Mouse (Mus musculus) forebrain, embryonic 11.5 days (tissue): ENCODE results near the gene Ccp110. TPM values are rescaled to one million over a fixed set of nuclear protein-coding genes. Genes with fewer than 3 reads are reported as not detected.
A peak's percentile ranks its signal among the peaks of the same experiment; 100 is the strongest.

Experiments used
- ATAC-seq: fragments of 200-750 bp; cut with Nextera tagmentation; replicated peaks from 2 replicates; pipeline ENCODE4 v1.8.0; 2017; ENCODE audit warnings: moderate TSS enrichment; ENCODE audit not compliant: low FRiP score
- DNase-seq: peaks from one replicate; pipeline ENCODE4 v3.0.0-alpha.2; 2017; ENCODE audit warnings: low spot score
- H3K27ac ChIP-seq: fragments of 300-500 bp; sonication (generic); 2 replicates; pipeline ENCODE4 v1.5.1; 2014; ENCODE audit warnings: low read depth, low read length
- H3K27me3 ChIP-seq: fragments of 300-500 bp; sonication (generic); 2 replicates; pipeline ENCODE4 v1.6.1; 2014; ENCODE audit warnings: mild to moderate bottlenecking, low read length, mixed read lengths; ENCODE audit not compliant: control insufficient read depth, insufficient read depth
- H3K36me3 ChIP-seq: fragments of 300-500 bp; sonication (generic); 2 replicates; pipeline ENCODE4 v1.6.1; 2014; ENCODE audit warnings: mild to moderate bottlenecking, low read length, moderate library complexity, mixed read lengths; ENCODE audit not compliant: control insufficient read depth, insufficient read depth
- H3K4me1 ChIP-seq: fragments of 300-500 bp; sonication (generic); replicated peaks from 2 replicates; pipeline ENCODE4 v1.6.1; 2014; ENCODE audit warnings: low read length, mixed read lengths; ENCODE audit not compliant: control insufficient read depth, insufficient read depth
- H3K4me2 ChIP-seq: fragments of 300-500 bp; sonication (generic); 2 replicates; pipeline ENCODE4 v1.6.1; 2014; ENCODE audit warnings: low read depth, mild to moderate bottlenecking, low read length, moderate library complexity, mixed read lengths; ENCODE audit not compliant: severe bottlenecking
- H3K4me3 ChIP-seq: fragments of 300-500 bp; sonication (generic); 2 replicates; pipeline ENCODE4 v1.5.1; 2014; ENCODE audit warnings: low read depth, low read length
- H3K9ac ChIP-seq: fragments of 300-500 bp; sonication (generic); 2 replicates; pipeline ENCODE4 v1.6.1; 2014; ENCODE audit warnings: low read length
- H3K9me3 ChIP-seq: fragments of 300-500 bp; sonication (generic); 2 replicates; pipeline ENCODE4 v1.6.1; 2016; ENCODE audit warnings: low read length, mixed read lengths; ENCODE audit not compliant: control insufficient read depth
- WGBS: fragments of 180-500 bp; shearing (Covaris S2); extraction: QIAGEN DNeasy Blood & Tissue Kit; methylation state at CpG from one replicate; pipeline ENCODE4 v1.1.7; 2014; 5-methylcytosine and 5-hydroxymethylcytosine counted together
- polyA plus RNA-seq: library from polyadenylated mRNA; unstranded; fragments of >200 nt; fragmentation: Nextera tagmentation; extraction: Ambion mirVana; gene quantifications from 2 replicates; pipeline ENCODE4 v1.2.1, GENCODE M21; 2014

The Ccp110 gene
- polyA plus RNA-seq, 1 experiment from 2014 or later, result 28.0 TPM

DNA sequence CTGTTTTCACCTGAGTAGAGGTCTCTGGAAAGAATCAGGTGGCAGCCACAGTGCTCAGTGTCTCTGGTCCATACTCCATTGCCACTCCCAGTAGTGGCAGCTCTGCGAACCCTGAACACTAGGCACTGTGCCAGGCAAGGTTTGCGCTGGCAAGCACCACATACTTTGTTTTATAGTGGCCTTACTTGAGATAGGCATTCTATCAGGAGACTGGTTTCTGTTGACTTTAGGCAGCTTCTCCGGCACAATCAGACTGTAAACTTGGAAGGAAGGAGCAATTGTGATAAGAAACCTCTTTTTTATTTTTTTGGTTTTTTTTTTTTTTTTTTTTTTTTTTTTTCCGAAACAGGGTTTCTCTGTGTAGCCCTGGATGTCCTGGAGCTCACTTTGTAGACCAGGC, 4.3 kb upstream of the Ccp110 start:
- Histone ChIP-seq H3K27me3 (no peaks in the 10 kb centered on the region), H3K4me3 (no peak overlapping the region), H3K4me2 (no peak overlapping the region), H3K36me3 (no peaks in the 10 kb centered on the region), H3K9ac (no peak overlapping the region), H3K4me1 (peaks cover 7% of the 10 kb centered on the region; the same call in 1 of the 2 replicates), H3K9me3 (no peaks in the 10 kb centered on the region), H3K27ac (no peak overlapping the region)
- ATAC-seq, result no peak
- DNase-seq, result no peak
- 87% methylated on average over 4 of the region's 4 CpGs for WGBS

DNA sequence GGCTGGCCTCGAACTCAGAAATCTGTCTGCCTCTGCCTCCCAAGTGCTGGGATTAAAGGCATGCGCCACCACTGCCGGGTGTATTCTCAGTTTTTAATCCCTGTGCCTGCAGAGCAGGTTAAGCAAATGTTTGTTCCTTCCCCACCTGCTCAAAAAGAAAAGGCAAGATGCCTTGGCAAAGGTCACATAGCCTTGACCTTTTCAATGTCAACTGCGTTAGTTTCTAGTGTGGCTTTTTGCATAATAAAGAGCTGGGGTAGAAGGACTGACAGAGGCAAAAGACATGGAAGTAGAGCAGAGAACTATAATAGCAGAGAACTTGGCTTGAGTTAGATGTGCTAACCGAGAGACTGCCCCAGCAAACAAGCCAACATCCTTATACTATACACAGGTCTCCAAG, 1.6 kb upstream of the Ccp110 start:
- no peak overlapping the region for H3K9ac ChIP-seq
- no peaks in the 10 kb centered on the region for H3K9me3 ChIP-seq
- no peak overlapping the region for H3K4me2 ChIP-seq
- peaks cover 8% of the 10 kb centered on the region; the same call in 1 of the 2 replicates for H3K4me1 ChIP-seq
- no peaks in the 10 kb centered on the region for H3K27me3 ChIP-seq
- no peak for DNase-seq
- no peak overlapping the region for H3K4me3 ChIP-seq
- H3K27ac ChIP-seq, result no peak overlapping the region
- WGBS, result 63% methylated on average over 5 of the region's 5 CpGs
- no peaks in the 10 kb centered on the region for H3K36me3 ChIP-seq
- ATAC-seq, result no peak

DNA sequence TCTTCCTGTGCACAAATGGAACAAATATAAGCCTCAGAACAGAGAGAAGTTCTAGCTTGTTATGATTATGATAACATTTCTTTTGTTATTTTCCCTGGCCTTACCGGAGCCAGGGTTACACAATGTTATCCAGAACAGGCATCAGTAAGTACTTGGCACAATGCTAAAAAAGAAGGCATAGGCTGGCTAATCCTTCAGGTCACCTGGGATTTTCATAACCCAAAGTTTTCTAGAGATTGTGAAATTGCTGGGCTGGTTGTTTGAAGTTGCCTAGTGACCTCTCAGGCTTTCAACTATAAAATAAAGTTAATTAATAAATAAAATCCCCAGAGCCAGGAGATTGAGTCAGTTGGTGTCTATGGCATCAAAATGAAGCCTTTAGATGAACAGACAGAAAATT, 2.5 kb downstream of the Ccp110 start:
- 97% methylated on average over 1 of the region's 1 CpGs for WGBS
- Histone ChIP-seq H3K27me3 (no peaks in the 10 kb centered on the region), H3K4me2 (no peak overlapping the region), H3K9me3 (no peaks in the 10 kb centered on the region), H3K27ac (no peak overlapping the region), H3K36me3 (no peaks in the 10 kb centered on the region; the same call in 1 of the 2 replicates), H3K4me1 (peaks cover 5% of the 10 kb centered on the region; the same call in 1 of the 2 replicates), H3K4me3 (no peak overlapping the region), H3K9ac (no peak overlapping the region)
- DNase-seq (no peak), ATAC-seq (no peak)

DNA sequence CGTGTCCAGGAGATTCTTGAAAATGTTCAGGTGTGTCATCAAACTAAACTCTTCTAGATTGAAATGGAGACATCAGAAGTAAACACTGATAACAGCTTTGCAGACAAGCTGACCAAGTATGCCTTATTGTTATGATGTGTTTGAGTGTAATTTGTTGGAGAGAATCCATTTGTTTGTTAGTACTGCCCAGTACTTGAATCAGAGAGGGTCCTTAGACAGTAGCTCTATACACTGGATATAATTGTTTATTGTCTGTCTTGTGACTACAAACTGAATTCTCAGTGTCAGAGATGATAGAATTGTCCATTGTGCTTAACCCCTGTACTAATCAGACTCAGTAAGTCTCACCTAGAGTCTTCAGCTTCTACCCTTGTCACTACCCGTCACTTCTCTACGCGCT, 5.7 kb downstream of the Ccp110 start:
- Histone ChIP-seq H3K9me3 (no peaks in the 10 kb centered on the region), H3K9ac (no peak overlapping the region), H3K27me3 (no peaks in the 10 kb centered on the region), H3K36me3 (no peaks in the 10 kb centered on the region; the same call in 1 of the 2 replicates), H3K4me1 (peaks cover 5% of the 10 kb centered on the region; the same call in 1 of the 2 replicates), H3K27ac (no peak overlapping the region), H3K4me3 (no peak overlapping the region), H3K4me2 (no peak overlapping the region)
- 96% methylated on average over 4 of the region's 4 CpGs for WGBS
- no peak for ATAC-seq
- DNase-seq, result no peak

DNA sequence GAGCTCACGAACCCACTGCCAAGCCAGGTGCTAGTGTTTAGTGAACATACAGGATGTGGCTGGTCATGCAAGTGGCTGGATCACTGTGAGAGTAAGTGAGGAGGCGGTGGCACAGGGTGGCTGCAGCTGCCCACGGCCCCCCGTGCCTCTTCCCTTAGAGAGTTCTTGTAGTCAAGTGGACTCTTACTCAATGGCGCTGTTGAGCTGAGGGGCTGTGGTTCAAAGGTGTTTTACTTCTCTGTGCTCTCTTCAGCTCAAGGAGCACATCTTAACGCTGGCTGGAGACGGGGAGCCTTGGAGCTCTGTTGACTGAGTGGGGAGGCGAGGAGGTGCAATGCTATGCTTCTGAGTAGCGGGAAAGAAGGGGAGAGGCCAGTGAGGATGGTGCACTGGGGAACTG, 11.6 kb downstream of the Ccp110 start:
- H3K4me3 ChIP-seq, result no peak overlapping the region
- DNase-seq (peak; percentile 33), ATAC-seq (no peak)
- no peaks in the 10 kb centered on the region for H3K9me3 ChIP-seq
- H3K27me3 ChIP-seq, result no peaks in the 10 kb centered on the region
- no peak overlapping the region for H3K27ac ChIP-seq
- peaks cover 11% of the 10 kb centered on the region; the same call in 1 of the 2 replicates for H3K36me3 ChIP-seq
- no peak overlapping the region for H3K9ac ChIP-seq
- WGBS, result 82% methylated on average over 9 of the region's 9 CpGs
- no peak overlapping the region for H3K4me2 ChIP-seq
- no peaks in the 10 kb centered on the region for H3K4me1 ChIP-seq

DNA sequence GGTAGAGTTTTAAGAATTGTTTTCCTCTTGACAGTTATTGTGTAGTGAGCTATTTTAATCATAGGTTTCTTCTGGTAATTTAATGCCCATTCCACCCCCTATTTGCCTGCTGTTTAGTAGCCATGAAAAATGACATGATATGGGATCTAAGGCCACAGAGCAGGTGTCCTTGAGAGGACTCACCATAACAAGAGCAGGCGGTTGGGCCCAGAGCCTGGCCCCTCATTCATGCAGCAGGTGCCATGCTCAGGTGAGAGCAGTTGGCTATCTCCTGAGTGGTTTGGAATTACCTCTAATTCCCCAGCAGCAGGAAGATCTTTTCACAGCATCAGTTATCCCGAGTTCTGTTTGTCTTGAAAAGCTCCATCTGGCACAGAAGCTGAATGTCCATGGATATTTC, 13.1 kb downstream of the Ccp110 start:
- ATAC-seq, result no peak
- no peak overlapping the region for H3K4me2 ChIP-seq
- DNase-seq, result no peak
- H3K9me3 ChIP-seq, result no peaks in the 10 kb centered on the region
- H3K9ac ChIP-seq, result no peak overlapping the region
- H3K27ac ChIP-seq, result no peak overlapping the region
- H3K4me1 ChIP-seq, result no peaks in the 10 kb centered on the region
- peaks cover 11% of the 10 kb centered on the region; the same call in 1 of the 2 replicates for H3K36me3 ChIP-seq
- WGBS, result 93% methylated on average over 2 of the region's 2 CpGs
- H3K27me3 ChIP-seq, result no peaks in the 10 kb centered on the region
- no peak overlapping the region for H3K4me3 ChIP-seq

DNA sequence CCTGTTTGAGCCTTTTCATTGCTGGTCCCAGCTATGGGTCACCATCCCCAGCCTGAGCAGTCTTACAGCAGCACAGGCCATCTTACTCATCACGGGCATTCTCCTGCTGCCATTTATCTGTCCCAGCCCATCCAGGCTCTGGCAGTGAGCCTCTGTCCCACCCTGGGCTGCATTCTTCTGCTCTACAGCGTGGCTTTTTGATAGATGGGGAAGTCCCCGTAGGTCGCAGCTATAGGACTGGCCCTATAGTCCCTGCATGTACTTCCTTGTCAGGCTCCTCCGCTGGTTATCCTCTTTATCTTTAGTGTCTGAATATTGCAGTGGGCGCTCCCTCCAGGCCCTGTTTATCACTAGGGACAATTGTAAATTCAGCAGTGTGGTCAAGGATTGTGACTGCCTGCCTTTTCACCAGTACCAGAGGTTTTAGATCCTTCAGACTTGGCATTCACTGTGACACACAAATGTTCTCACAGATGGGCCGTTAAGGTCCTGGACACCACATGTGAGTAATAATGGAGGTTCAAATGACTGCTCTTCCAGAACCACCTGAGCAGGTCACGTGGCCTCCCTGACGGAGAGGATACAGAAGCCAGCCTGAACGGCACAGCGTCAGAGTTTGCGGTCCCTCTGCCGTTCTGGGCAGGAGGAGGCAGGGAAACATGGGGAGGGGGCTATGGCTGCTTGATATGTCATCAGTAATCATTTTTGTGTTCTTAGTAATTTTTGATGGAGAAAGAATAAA, 16.7 kb downstream of the Ccp110 start:
- Histone ChIP-seq H3K9me3 (no peaks in the 10 kb centered on the region), H3K27me3 (no peaks in the 10 kb centered on the region), H3K27ac (no peak overlapping the region), H3K4me3 (no peak overlapping the region), H3K4me2 (no peak overlapping the region), H3K9ac (no peak overlapping the region), H3K36me3 (peaks cover 13% of the 10 kb centered on the region; the same call in 1 of the 2 replicates), H3K4me1 (no peaks in the 10 kb centered on the region)
- ATAC-seq, result no peak
- no peak for DNase-seq
- WGBS, result 94% methylated on average over 13 of the region's 13 CpGs

DNA sequence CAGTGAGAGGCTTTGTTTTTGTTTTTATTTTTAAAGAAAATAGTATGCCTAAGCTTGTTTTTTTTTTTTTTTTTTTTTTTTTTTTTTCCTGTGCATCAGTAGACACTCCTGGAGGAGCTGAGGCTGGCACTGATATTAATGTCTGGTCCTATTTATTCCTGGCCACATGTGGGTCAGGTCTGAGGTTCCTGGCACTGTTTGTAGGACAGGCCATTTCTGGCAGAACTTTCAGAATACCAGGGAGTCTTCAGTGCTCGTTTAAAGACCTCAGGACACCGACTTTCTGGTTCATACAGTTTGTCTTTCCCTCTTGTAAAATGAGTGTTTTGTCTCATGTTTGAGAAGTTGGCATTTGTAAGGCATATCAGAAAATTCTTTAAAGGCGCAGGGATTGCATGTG, 19.4 kb downstream of the Ccp110 start:
- H3K4me1 ChIP-seq, result no peaks in the 10 kb centered on the region
- peaks cover 7% of the 10 kb centered on the region; the same call in 1 of the 2 replicates for H3K36me3 ChIP-seq
- H3K4me3 ChIP-seq, result no peak overlapping the region
- H3K4me2 ChIP-seq, result no peak overlapping the region
- no peak overlapping the region for H3K9ac ChIP-seq
- H3K9me3 ChIP-seq, result no peaks in the 10 kb centered on the region
- H3K27me3 ChIP-seq, result no peaks in the 10 kb centered on the region
- H3K27ac ChIP-seq, result no peak overlapping the region
- DNase-seq, result peak; percentile 7
- 90% methylated on average over 3 of the region's 3 CpGs for WGBS
- ATAC-seq, result no peak

DNA sequence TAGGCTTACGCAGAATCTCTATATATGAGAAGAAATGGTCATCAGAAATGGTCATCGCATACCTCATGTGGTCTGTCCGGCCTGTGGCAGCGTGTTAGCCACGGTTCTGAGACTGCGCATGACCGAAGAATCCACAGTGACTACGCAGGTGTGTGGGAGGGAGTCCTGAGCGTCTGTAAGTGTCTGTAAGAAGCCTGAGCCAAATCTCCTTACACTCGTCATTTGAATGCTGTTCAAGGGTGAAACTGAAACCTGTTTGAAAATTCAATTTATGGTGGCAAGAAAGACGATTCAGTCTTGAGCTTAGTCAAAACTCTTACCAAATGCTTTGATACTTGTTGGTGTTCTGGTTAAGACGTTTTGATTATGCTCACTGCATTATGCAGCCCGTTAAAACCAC, 20.9 kb downstream of the Ccp110 start:
- 90% methylated on average over 13 of the region's 13 CpGs for WGBS

More for the DNA sequence above, 20.9 kb downstream of the Ccp110 start:
- H3K9ac ChIP-seq, result no peak overlapping the region
- H3K36me3 ChIP-seq, result peaks cover 7% of the 10 kb centered on the region; the same call in 1 of the 2 replicates
- ATAC-seq, result no peak
- H3K4me1 ChIP-seq, result no peaks in the 10 kb centered on the region
- DNase-seq, result peak; percentile 37
- H3K9me3 ChIP-seq, result no peaks in the 10 kb centered on the region
- no peak overlapping the region for H3K4me3 ChIP-seq
- no peaks in the 10 kb centered on the region for H3K27me3 ChIP-seq
- no peak overlapping the region for H3K27ac ChIP-seq
- H3K4me2 ChIP-seq, result no peak overlapping the region
